Comparison of ENCODE assay signal across 24 mouse cellular contexts in genomic region chr17:40319062-40319461, GRCm38 (mm10). TPM values are rescaled to one million over a fixed set of nuclear protein-coding genes. Genes with fewer than 3 reads are reported as not detected.
A peak's percentile ranks its signal among the peaks of the same experiment; 100 is the strongest.
DNase-seq lines count a peak whose midpoint lies in the region; ATAC-seq and TF ChIP-seq lines count a peak whose summit lies in the region.
"Had no signal": no experiment of that assay in that cellular context is flagged by ENCODE, and none has a peak within 500 bp of the region (broad histone marks: within the 10 kb centered on the region; RNA-seq: fewer than 3 reads in every experiment).

Gene Crisp1 (minus strand): TSS chr17:40319207.

- no peak within 1 kb of the TSS for H3K4me2 ChIP-seq in stomach, postnatal 0 days (replicated peaks; ENCODE audit: low read depth)
- no peak within 1 kb of the TSS for H3K4me2 ChIP-seq in forebrain, embryonic 16.5 days (ENCODE audit: low read length)
- H3K4me2 ChIP-seq: heart, embryonic 12.5 days; hindbrain, embryonic 12.5 days had no signal

- H3K4me1 ChIP-seq in stomach, postnatal 0 days (replicated peaks; ENCODE audit: control insufficient read depth, insufficient read depth) = no peaks in the 10 kb centered on the region
- no peaks in the 10 kb centered on the region for H3K4me1 ChIP-seq in forebrain, embryonic 16.5 days (replicated peaks; ENCODE audit: control insufficient read depth, insufficient read depth, low read length)
- H3K4me1 ChIP-seq: embryonic facial prominence, embryonic 10.5 days; heart, embryonic 12.5 days; hindbrain, embryonic 12.5 days had no signal

- no peak within 1 kb of the TSS for H3K4me3 ChIP-seq in stomach, postnatal 0 days (ENCODE audit: low read depth, low read length)
- no peak within 1 kb of the TSS for H3K4me3 ChIP-seq in forebrain, embryonic 16.5 days (replicated peaks; ENCODE audit: low read length)
- H3K4me3 ChIP-seq: embryonic facial prominence, embryonic 10.5 days; heart, embryonic 12.5 days; hindbrain, embryonic 12.5 days had no signal

- 67% methylated on average over 2 of the region's 2 CpGs for WGBS in stomach, postnatal 0 days
- WGBS in forebrain, embryonic 16.5 days = 78% methylated on average over 2 of the region's 2 CpGs

- H3K36me3 ChIP-seq in stomach, postnatal 0 days (ENCODE audit: control insufficient read depth, insufficient read depth, low read length) = no peaks in the 10 kb centered on the region
- H3K36me3 ChIP-seq in forebrain, embryonic 16.5 days (ENCODE audit: control insufficient read depth, insufficient read depth) = no peaks in the 10 kb centered on the region
- H3K36me3 ChIP-seq: embryonic facial prominence, embryonic 10.5 days; heart, embryonic 12.5 days; hindbrain, embryonic 12.5 days had no signal

- H3K9me3 ChIP-seq in stomach, postnatal 0 days (ENCODE audit: control insufficient read depth, low read length) = no peaks in the 10 kb centered on the region
- no peaks in the 10 kb centered on the region for H3K9me3 ChIP-seq in forebrain, embryonic 16.5 days (ENCODE audit: control insufficient read depth, low read length)
- H3K9me3 ChIP-seq: embryonic facial prominence, embryonic 10.5 days; heart, embryonic 12.5 days; hindbrain, embryonic 12.5 days had no signal

- peak; percentile 88 to 94 for ATAC-seq in hematopoietic stem cell, adult 5-6 weeks (replicated peaks in 1 of 2; ENCODE audit: insufficient read depth in 1 of 2, low FRiP score in 2 of 2, low TSS enrichment in 1 of 2, low read depth in 1 of 2, poor library complexity in 2 of 2, severe bottlenecking in 2 of 2)
- ATAC-seq in stomach, postnatal 0 days (ENCODE audit: low FRiP score, low TSS enrichment) = no peak
- ATAC-seq in forebrain, embryonic 16.5 days = no peak
- ATAC-seq: forebrain, embryonic 14.5 days; hindbrain, embryonic 16.5 days had no signal

- DNase-seq in A20 (ENCODE audit: low read depth, low spot score) (peak; percentile 39), MEL-GATA-1-ER (ENCODE audit: extremely low read depth, low read depth) (peak; percentile 36)
- DNase-seq in stomach, postnatal 0 days (ENCODE audit: low spot score) = no peak
- DNase-seq in layer of hippocampus, postnatal 25 days (ENCODE audit: extremely low spot score in 1 of 2, low spot score in 1 of 2) = no peak
- DNase-seq in gastrocnemius, adult 8-10 months (ENCODE audit: low spot score in 2 of 2) = no peak
- DNase-seq: adrenal gland, adult 2 months; adrenal gland, postnatal 25 days; cerebellum, adult 18-20 months; cerebellum, adult 9-11 months; cerebellum, postnatal 36 days; gastrocnemius, postnatal 10 days had no signal

- H3K9ac ChIP-seq in stomach, postnatal 0 days (ENCODE audit: low read length) = no peak within 1 kb of the TSS
- H3K9ac ChIP-seq in forebrain, embryonic 16.5 days (replicated peaks; ENCODE audit: low read depth, low read length) = no peak within 1 kb of the TSS
- H3K9ac ChIP-seq: heart, embryonic 12.5 days; hindbrain, embryonic 12.5 days had no signal

- no peak for TF ChIP-seq EP300 in stomach, postnatal 0 days (optimal IDR thresholded peaks at IDR 0.05)

- TF ChIP-seq CTCF in stomach, postnatal 0 days (IDR thresholded peaks at IDR 0.05; ENCODE audit: low read depth) = no peak

- no peak within 1 kb of the TSS for H3K27ac ChIP-seq in stomach, postnatal 0 days (replicated peaks)
- no peak within 1 kb of the TSS for H3K27ac ChIP-seq in forebrain, embryonic 16.5 days (ENCODE audit: low read length)
- H3K27ac ChIP-seq: embryonic facial prominence, embryonic 10.5 days; hindbrain, embryonic 12.5 days had no signal

- H3K27me3 ChIP-seq in stomach, postnatal 0 days (ENCODE audit: control insufficient read depth, insufficient read depth, low read length) = no peaks in the 10 kb centered on the region
- H3K27me3 ChIP-seq in forebrain, embryonic 16.5 days (replicated peaks; ENCODE audit: control insufficient read depth, insufficient read depth, low read length) = no peaks in the 10 kb centered on the region
- H3K27me3 ChIP-seq: heart, embryonic 12.5 days; hindbrain, embryonic 12.5 days had no signal

RNA-seq across cellular contexts. Expression of gene Crisp1, which starts in this region (rescaled TPM):
- total RNA-seq in hematopoietic stem cell, adult 5-6 weeks (2017) = not detected in 2 replicates
- polyA plus RNA-seq in stomach, postnatal 0 days (2015; fragmentation: Nextera tagmentation; extraction: Ambion mirVana) = 33.8 and 34.3 TPM in 2 replicates
- not detected in 2 replicates for polyA plus RNA-seq in forebrain, embryonic 16.5 days (2015; fragmentation: Nextera tagmentation; extraction: Ambion mirVana)
- total RNA-seq in layer of hippocampus, postnatal 25 days (2021) = not detected
- total RNA-seq in gastrocnemius, adult 8-10 months (2022) = not detected
- total RNA-seq: adrenal gland, adult 2 months; adrenal gland, postnatal 25 days; gastrocnemius, postnatal 10 days; gastrocnemius, postnatal 4 days; heart, adult 8-10 months; heart, postnatal 25 days had no signal
- polyA plus RNA-seq: adrenal gland, adult 2 months; C2C12; embryonic facial prominence, embryonic 10.5 days; forebrain, embryonic 14.5 days; heart, embryonic 12.5 days; heart, embryonic 16.5 days; hindbrain, embryonic 12.5 days; hindbrain, embryonic 16.5 days; intestine, embryonic 14.5 days had no signal

Comparison
In these comparisons a context has a peak if more than half of its experiments do, and no peak if none do; other contexts are left out.
1. RNA of gene Crisp1 (polyA plus RNA-seq): 33.8 to 34.3 TPM in stomach, postnatal 0 days; not detected in forebrain, embryonic 16.5 days; every median in the first group is over 10 times any median in the second.
2. Peak in ATAC-seq in hematopoietic stem cell, adult 5-6 weeks; RNA of the gene not detected or under 1 TPM.
3. DNase-seq: peak in A20 (single experiment) and MEL-GATA-1-ER (single experiment); none in stomach, postnatal 0 days (single experiment), layer of hippocampus, postnatal 25 days (0 of 2) and gastrocnemius, adult 8-10 months (0 of 2).